Mouse (Mus musculus): ENCODE measurements around the gene Narfl. TPM values are rescaled to one million over a fixed set of nuclear protein-coding genes. Genes with fewer than 3 reads are reported as not detected.
"Not testable (repeated sequence)": the region's sequence is repeated elsewhere in the genome, so short reads cannot be mapped to it uniquely, and the experiment has no call there.

Gene Narfl
- total RNA-seq, 2 experiments from 2014 or later: 44.8 to 48.2 TPM

GRCm38 (mm10) chr17:25796211-25796771 is 22.7 kb downstream of the Narfl start:
- no peak for DNase-seq (ENCODE audit: low spot score)
- intact Hi-C loops (cut with DNase I): loop anchor here (2.0 kb wide), 1 partner anchor 27 kb away; the partner anchor contains the start of gene Wdr24

GRCm38 (mm10) chr17:25796951-25797369 is 23.4 kb downstream of the Narfl start, which contains the start of gene Metrn:
Metrn (minus strand) TSS chr17:25797136.
- intact Hi-C loops (cut with DNase I): loop anchor here (2.0 kb wide), 1 partner anchor 26 kb away; the partner anchor contains the start of gene Wdr24
- peak; percentile 84 for DNase-seq (ENCODE audit: low spot score)

GRCm38 (mm10) chr17:25801029-25801428 is 27.5 kb downstream of the Narfl start:
- no peak for DNase-seq (ENCODE audit: low spot score)

GRCm38 (mm10) chr17:25802825-25803517 is 29.4 kb downstream of the Narfl start:
- no peak for DNase-seq (ENCODE audit: low spot score)
- intact Hi-C loops (cut with DNase I): loop anchor here (10.0 kb wide), 1 partner anchor 328 kb away; no protein-coding TSS in a partner anchor

More at GRCm38 (mm10) chr17:25801029-25801428, 27.5 kb downstream of the Narfl start:
- intact Hi-C loops (cut with DNase I): loop anchor here (1.0 to 10.0 kb wide), 3 partner anchors 28 to 326 kb away; partner anchors contain the start of gene Narfl

GRCm38 (mm10) chr17:25806507-25806906 is 32.9 kb downstream of the Narfl start:
- intact Hi-C loops (cut with DNase I): loop anchor here (10.0 kb wide), 1 partner anchor 332 kb away; no protein-coding TSS in a partner anchor
- no peak for DNase-seq (ENCODE audit: low spot score)

- intact Hi-C loops (cut with DNase I): loop anchor here (10.0 kb wide), 1 partner anchor 333 kb away; no protein-coding TSS in a partner anchor
- DNase-seq (ENCODE audit: low spot score): not testable (repeated sequence)
These were observed 33.9 kb downstream of the Narfl start for GRCm38 (mm10) chr17:25807452-25807851.

- DNase-seq (ENCODE audit: low spot score): no peak
- intact Hi-C loops (cut with DNase I): loop anchor here (10.0 kb wide), 1 partner anchor 333 kb away; no protein-coding TSS in a partner anchor
These were observed 34.5 kb downstream of the Narfl start for GRCm38 (mm10) chr17:25808028-25808427.

GRCm38 (mm10) chr17:25808789-25809605 is 35.4 kb downstream of the Narfl start, which contains the start of gene Fbxl16:
Fbxl16 (plus strand) TSS chr17:25809085.
- intact Hi-C loops (cut with DNase I): loop anchor here (10.0 kb wide), 1 partner anchor 334 kb away; no protein-coding TSS in a partner anchor
- DNase-seq (ENCODE audit: low spot score): peak; percentile 51

- intact Hi-C loops (cut with DNase I): loop anchor here (10.0 kb wide), 1 partner anchor 335 kb away; no protein-coding TSS in a partner anchor
- DNase-seq (ENCODE audit: low spot score): no peak
These were observed 36.2 kb downstream of the Narfl start for GRCm38 (mm10) chr17:25809606-25810340.

GRCm38 (mm10) chr17:25810890-25811289 is 37.3 kb downstream of the Narfl start:
- DNase-seq (ENCODE audit: low spot score): no peak
- intact Hi-C loops (cut with DNase I): no loop called here

- intact Hi-C loops (cut with DNase I): no loop called here
- DNase-seq (ENCODE audit: low spot score): no peak
These were observed 39.9 kb downstream of the Narfl start for GRCm38 (mm10) chr17:25813471-25813870.

GRCm38 (mm10) chr17:25817662-25818061 is 44.1 kb downstream of the Narfl start:
- intact Hi-C loops (cut with DNase I): no loop called here
- DNase-seq (ENCODE audit: low spot score): no peak

GRCm38 (mm10) chr17:25818851-25819780 is 45.5 kb downstream of the Narfl start:
- DNase-seq (ENCODE audit: low spot score): no peak
- intact Hi-C loops (cut with DNase I): no loop called here

GRCm38 (mm10) chr17:25823452-25823851 is 49.9 kb downstream of the Narfl start, which contains the start of gene Wdr24:
Wdr24 (plus strand) TSS chr17:25823627.
- intact Hi-C loops (cut with DNase I): loop anchor here (2.0 kb wide), 1 partner anchor 27 kb away; the partner anchor contains the start of gene Metrn
- no peak for DNase-seq (ENCODE audit: low spot score)

GRCm38 (mm10) chr17:25824362-25825142 is 51.0 kb downstream of the Narfl start:
- intact Hi-C loops (cut with DNase I): no loop called here
- DNase-seq (ENCODE audit: low spot score): no peak

GRCm38 (mm10) chr17:25825311-25825710 is 51.7 kb downstream of the Narfl start:
- no peak for DNase-seq (ENCODE audit: low spot score)
- intact Hi-C loops (cut with DNase I): no loop called here

GRCm38 (mm10) chr17:25825984-25826570 is 52.5 kb downstream of the Narfl start:
- intact Hi-C loops (cut with DNase I): no loop called here
- no peak for DNase-seq (ENCODE audit: low spot score)

Data from heart, postnatal 25 days (tissue).